Mouse (Mus musculus) intestine, embryonic 15.5 days (tissue): ENCODE measurements around the gene Zfp28. TPM values are rescaled to one million over a fixed set of nuclear protein-coding genes. Genes with fewer than 3 reads are reported as not detected.

Experiments
- ATAC-seq: fragments of 200-750 bp; cut with Nextera tagmentation; 2 replicates; pipeline ENCODE4 v1.8.0; 2017; ENCODE audit warnings: moderate TSS enrichment, moderate library complexity
- H3K27ac ChIP-seq: fragments of 300-500 bp; sonication (generic); 2 replicates; pipeline ENCODE4 v1.5.1; 2015; ENCODE audit warnings: mild to moderate bottlenecking, inconsistent platforms
- H3K27me3 ChIP-seq: fragments of 300-500 bp; sonication (generic); replicated peaks from 2 replicates; pipeline ENCODE4 v1.6.1; 2015; ENCODE audit warnings: inconsistent platforms
- H3K36me3 ChIP-seq: fragments of 300-500 bp; sonication (generic); 2 replicates; pipeline ENCODE4 v1.6.1; 2015; ENCODE audit warnings: inconsistent platforms
- H3K4me1 ChIP-seq: fragments of 300-500 bp; sonication (generic); replicated peaks from 2 replicates; pipeline ENCODE4 v1.6.1; 2015; ENCODE audit warnings: inconsistent platforms
- H3K4me2 ChIP-seq: fragments of 300-500 bp; sonication (generic); replicated peaks from 2 replicates; pipeline ENCODE4 v1.6.1; 2015; ENCODE audit warnings: mild to moderate bottlenecking, inconsistent platforms
- H3K4me3 ChIP-seq: fragments of 300-500 bp; sonication (generic); replicated peaks from 2 replicates; pipeline ENCODE4 v1.5.1; 2015; ENCODE audit warnings: inconsistent platforms
- H3K9ac ChIP-seq: fragments of 300-500 bp; sonication (generic); 2 replicates; pipeline ENCODE4 v1.6.1; 2015; ENCODE audit warnings: inconsistent platforms
- H3K9me3 ChIP-seq: fragments of 300-500 bp; sonication (generic); 2 replicates; pipeline ENCODE4 v1.6.1; 2016; ENCODE audit warnings: inconsistent platforms
- WGBS: fragments of 180-500 bp; shearing (Covaris S2); methylation state at CpG from one replicate; pipeline ENCODE4 v1.1.7; 2015; 5-methylcytosine and 5-hydroxymethylcytosine counted together
- polyA plus RNA-seq: library from polyadenylated mRNA; unstranded; fragments of >200 nt; fragmentation: Nextera tagmentation; extraction: Ambion mirVana; gene quantifications from 2 replicates; pipeline ENCODE4 v1.2.1, GENCODE M21; 2015

Zfp28 gene
- polyA plus RNA-seq, 1 experiment from 2014 or later: 8.2 TPM

DNA sequence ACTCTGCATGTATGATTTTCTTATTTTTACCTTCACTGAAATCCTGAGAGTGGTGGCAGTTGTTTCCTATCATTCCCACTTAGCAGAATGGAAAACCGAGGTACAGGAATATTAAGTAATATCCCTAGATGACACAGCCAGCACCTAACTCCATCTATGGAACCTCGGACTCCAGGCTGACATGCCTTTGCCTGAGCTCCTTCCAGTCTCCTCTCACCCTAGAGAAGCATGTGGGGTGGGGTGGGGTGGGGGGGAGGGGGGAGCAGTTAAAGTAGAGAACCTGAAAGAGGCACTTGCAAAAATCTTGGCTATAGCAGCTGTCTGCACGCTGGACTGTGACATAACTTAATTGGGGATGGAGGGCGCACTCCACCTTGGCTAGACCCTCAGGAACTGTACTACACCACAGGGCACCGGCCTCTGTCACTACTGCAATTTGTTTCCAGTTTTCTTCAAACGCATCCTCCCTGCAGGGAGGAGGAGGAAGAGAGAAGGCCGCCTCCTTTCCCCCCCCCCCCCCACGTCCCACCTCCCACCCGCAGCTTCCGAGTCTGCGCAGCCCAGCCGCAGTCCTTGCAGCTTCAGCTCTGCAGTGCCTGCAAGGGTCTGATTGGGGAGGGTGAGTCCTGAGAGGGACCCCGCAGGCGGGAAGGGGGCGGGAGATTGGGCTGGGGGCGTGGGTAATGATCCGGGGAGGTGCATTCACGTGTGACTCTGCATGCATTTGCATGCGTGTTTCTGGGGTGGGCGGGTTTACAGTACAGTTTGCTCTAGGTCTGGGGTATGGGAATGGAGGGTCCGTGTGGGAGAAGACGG is 31.7 kb downstream of the Zfp28 start:
- Histone ChIP-seq H3K27me3 (no peaks in the 10 kb centered on the region), H3K36me3 (no peaks in the 10 kb centered on the region), H3K4me3 (no peak overlapping the region), H3K27ac (no peak overlapping the region), H3K4me1 (no peaks in the 10 kb centered on the region), H3K4me2 (no peak overlapping the region), H3K9me3 (no peaks in the 10 kb centered on the region), H3K9ac (no peak overlapping the region)
- ATAC-seq: no peak
- WGBS: 12% methylated on average over 21 of the region's 22 CpGs

DNA sequence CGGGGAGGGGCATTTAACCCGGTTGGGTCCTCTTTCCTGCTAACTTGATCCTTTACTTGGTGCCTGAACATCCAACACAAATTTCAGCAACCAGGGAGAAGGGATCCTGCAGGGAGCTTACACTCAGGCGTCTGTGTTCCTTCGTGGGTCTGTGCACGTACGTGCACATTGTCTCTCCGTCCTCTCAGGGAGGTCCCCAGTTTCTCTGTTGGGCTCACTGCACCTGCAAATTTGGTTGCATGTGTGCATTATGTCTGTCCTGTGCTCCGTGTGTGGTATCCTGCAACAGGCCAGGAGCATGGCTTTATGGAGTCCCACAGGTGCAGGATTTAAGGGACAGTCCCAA is 32.3 kb downstream of the Zfp28 start:
- Histone ChIP-seq H3K4me3 (no peak overlapping the region), H3K27ac (no peak overlapping the region), H3K4me1 (no peaks in the 10 kb centered on the region), H3K9ac (no peak overlapping the region), H3K9me3 (no peaks in the 10 kb centered on the region), H3K36me3 (no peaks in the 10 kb centered on the region), H3K27me3 (no peaks in the 10 kb centered on the region), H3K4me2 (no peak overlapping the region)
- WGBS: 24% methylated on average over 8 of the region's 8 CpGs
- ATAC-seq: no peak

DNA sequence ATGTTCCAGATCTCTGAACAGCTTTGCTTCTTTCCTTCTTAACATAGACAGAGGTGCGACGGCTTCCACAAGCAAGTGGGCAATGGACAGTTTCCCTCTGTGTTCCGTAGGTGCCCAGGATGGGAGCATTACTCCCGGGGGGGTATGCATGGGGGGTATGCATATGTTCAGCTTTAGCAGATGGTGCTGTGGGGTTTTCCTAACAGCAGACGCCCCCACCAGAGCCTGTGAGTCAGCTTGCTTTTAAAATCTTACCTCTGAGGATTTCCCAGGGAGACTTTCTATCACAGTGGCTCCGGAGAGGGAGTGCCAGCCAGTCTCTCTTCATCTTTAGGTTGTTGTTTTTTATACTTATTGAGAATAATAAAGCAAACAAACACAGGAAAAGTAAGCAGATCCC is 36.8 kb downstream of the Zfp28 start:
- H3K27ac ChIP-seq: no peak overlapping the region
- no peak overlapping the region for H3K4me3 ChIP-seq
- no peaks in the 10 kb centered on the region for H3K36me3 ChIP-seq
- H3K4me1 ChIP-seq: no peaks in the 10 kb centered on the region
- H3K9me3 ChIP-seq: no peaks in the 10 kb centered on the region
- H3K4me2 ChIP-seq: no peak overlapping the region
- H3K27me3 ChIP-seq: no peaks in the 10 kb centered on the region
- ATAC-seq: no peak
- no peak overlapping the region for H3K9ac ChIP-seq
- 73% methylated on average over 6 of the region's 6 CpGs for WGBS

DNA sequence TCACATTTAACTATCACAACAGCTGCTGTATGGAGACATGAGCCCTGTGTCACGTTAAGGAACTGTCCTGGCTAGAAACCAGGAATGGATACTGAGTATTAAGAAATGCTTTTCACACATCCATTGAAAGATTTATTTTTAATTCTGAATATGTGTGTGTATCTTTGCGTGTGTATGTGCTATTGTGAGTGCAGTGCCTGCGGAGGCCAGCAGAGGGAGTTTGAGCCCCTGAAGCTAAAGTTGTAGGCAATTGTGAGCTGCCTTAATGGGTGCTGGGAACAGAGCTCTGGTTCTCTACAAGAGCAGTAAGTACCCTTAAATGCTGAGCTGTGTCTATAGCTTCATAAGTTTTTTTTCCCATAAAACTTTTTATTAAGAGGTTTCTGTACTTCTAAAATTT is 46.3 kb downstream of the Zfp28 start:
- Histone ChIP-seq H3K27ac (no peak overlapping the region), H3K4me2 (no peak overlapping the region), H3K36me3 (no peaks in the 10 kb centered on the region), H3K4me1 (no peaks in the 10 kb centered on the region), H3K27me3 (no peaks in the 10 kb centered on the region), H3K9ac (no peak overlapping the region), H3K4me3 (no peak overlapping the region), H3K9me3 (no peaks in the 10 kb centered on the region)
- WGBS: 92% methylated on average over 3 of the region's 3 CpGs
- ATAC-seq: no peak

DNA sequence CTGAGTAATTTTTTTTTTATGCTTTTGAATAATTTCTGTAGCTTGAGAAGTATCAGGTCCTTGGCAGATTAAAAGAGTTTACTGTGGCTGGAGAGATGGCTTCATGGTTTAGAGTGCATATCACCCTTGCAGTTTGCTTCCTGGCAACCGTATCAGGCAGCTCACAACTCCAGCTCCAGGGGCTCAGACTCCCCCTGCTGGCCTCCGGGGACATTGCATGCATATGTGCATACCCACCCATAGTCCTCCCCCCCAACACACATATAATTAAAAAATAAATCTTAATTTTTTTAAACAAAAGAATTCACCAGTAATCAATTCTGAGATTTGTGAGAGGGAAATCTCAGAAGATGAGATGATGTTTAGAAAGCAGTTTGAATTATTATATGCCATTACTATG is 47.2 kb downstream of the Zfp28 start:
- no peaks in the 10 kb centered on the region for H3K9me3 ChIP-seq
- H3K4me2 ChIP-seq: no peak overlapping the region
- no peaks in the 10 kb centered on the region for H3K36me3 ChIP-seq
- H3K27me3 ChIP-seq: no peaks in the 10 kb centered on the region
- no peak for ATAC-seq
- WGBS: 25% methylated on average over 2 of the region's 2 CpGs
- H3K4me1 ChIP-seq: no peaks in the 10 kb centered on the region
- H3K4me3 ChIP-seq: no peak overlapping the region
- H3K9ac ChIP-seq: no peak overlapping the region
- H3K27ac ChIP-seq: no peak overlapping the region

DNA sequence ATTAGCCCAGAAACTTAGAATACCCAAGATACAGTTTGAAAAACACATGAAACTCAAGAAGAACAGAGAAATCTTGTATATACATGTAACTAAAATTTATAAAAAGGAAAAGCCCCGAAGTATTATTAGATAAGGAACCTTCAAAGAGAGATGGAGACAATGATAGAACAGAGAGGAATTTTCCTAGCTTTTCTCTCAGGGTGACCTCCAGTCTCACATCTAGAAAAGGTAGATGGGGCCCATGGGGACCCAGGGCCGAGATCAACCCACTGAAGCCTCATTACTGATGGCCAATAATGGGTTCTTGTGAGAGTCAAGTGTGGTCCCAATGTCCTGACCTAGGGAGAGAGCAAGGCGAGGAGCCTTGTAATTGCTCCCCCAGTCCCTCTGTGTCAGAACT is 55.3 kb downstream of the Zfp28 start, which contains the start of gene Olfr1344:
Gene Olfr1344, plus strand, starts transcription at position 301 of the 400 bp plus-strand sequence.
- Histone ChIP-seq H3K27ac (no peak within 1 kb of the TSS), H3K4me3 (no peak within 1 kb of the TSS), H3K36me3 (no peaks in the 10 kb centered on the region), H3K9me3 (no peaks in the 10 kb centered on the region), H3K4me2 (no peak within 1 kb of the TSS), H3K27me3 (no peaks in the 10 kb centered on the region), H3K9ac (no peak within 1 kb of the TSS), H3K4me1 (no peaks in the 10 kb centered on the region)
- ATAC-seq: no peak
- WGBS: 70% methylated on average over 3 of the region's 3 CpGs

DNA sequence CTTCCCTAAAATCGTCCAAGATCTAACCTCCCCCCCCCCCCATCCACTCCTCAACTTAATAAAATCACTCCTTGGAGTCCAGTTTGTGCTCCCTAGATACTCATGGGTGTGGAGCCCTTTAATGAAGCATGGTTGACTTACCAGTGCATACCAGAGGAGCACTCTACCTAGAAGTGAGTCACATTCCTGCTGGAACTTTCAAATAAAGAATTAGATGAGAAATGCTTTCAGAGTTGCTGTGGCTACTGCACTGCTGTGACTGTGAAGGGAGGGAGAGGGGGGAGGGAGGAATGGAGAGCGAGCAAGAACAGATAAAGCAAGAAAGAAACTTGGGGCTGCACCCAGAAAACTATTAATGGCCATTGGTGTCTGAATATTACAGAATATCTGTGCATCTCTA is 58.1 kb downstream of the Zfp28 start:
- Histone ChIP-seq H3K27ac (no peak overlapping the region), H3K27me3 (no peaks in the 10 kb centered on the region), H3K36me3 (no peaks in the 10 kb centered on the region), H3K9ac (no peak overlapping the region), H3K4me2 (no peak overlapping the region), H3K4me3 (no peak overlapping the region), H3K4me1 (no peaks in the 10 kb centered on the region), H3K9me3 (no peaks in the 10 kb centered on the region)
- whole genome bisulfite sequencing: 63% methylated on average over 2 of the region's 2 CpGs
- ATAC-seq: no peak

Other genes with a start within 250 kb of the Zfp28 start
- 27.4 and 29.8 TPM in 2 replicates for gene Zfp787, start 227.3 kb upstream of the Zfp28 start, polyA plus RNA-seq
- gene Zfp444, start 211.1 kb upstream of the Zfp28 start, polyA plus RNA-seq: 43.2 and 43.4 TPM in 2 replicates
- gene Galp, start 186.2 kb upstream of the Zfp28 start, polyA plus RNA-seq: not detected in 2 replicates
- gene Zscan5b, start 161.0 kb upstream of the Zfp28 start, polyA plus RNA-seq: not detected in 2 replicates
- gene Epp13, start 130.6 kb upstream of the Zfp28 start, polyA plus RNA-seq: not detected in 2 replicates
- 5.4 and 6.5 TPM in 2 replicates for gene Zfp667, start 96.7 kb upstream of the Zfp28 start, polyA plus RNA-seq
- gene Zfp583, start 52.0 kb upstream of the Zfp28 start, polyA plus RNA-seq: 4.5 and 4.9 TPM in 2 replicates
- 0.85 and 1.3 TPM in 2 replicates for gene Gm3854, start 39.5 kb upstream of the Zfp28 start, polyA plus RNA-seq
- gene Zfp78, start 20.0 kb upstream of the Zfp28 start, polyA plus RNA-seq: 2.0 and 2.3 TPM in 2 replicates
- 0.15 and 0.20 TPM in 2 replicates for gene Smim17, start 15.4 kb downstream of the Zfp28 start, polyA plus RNA-seq
- not detected in 2 replicates for gene Gm20715, start 27.0 kb downstream of the Zfp28 start, polyA plus RNA-seq
- not detected in 2 replicates for gene Olfr1344, start 55.4 kb downstream of the Zfp28 start, polyA plus RNA-seq
- gene Olfr1336, start 72.9 kb downstream of the Zfp28 start, polyA plus RNA-seq: not detected in 2 replicates
- gene Olfr1346, start 83.8 kb downstream of the Zfp28 start, polyA plus RNA-seq: not detected in 2 replicates
- not detected in 2 replicates for gene Olfr5, start 103.6 kb downstream of the Zfp28 start, polyA plus RNA-seq
- not detected in 2 replicates for gene Olfr1347, start 116.5 kb downstream of the Zfp28 start, polyA plus RNA-seq
- not detected in 2 replicates for gene Olfr1348, start 125.5 kb downstream of the Zfp28 start, polyA plus RNA-seq
- gene Olfr1349, start 139.7 kb downstream of the Zfp28 start, polyA plus RNA-seq: not detected in 2 replicates
- gene Olfr1350, start 181.5 kb downstream of the Zfp28 start, polyA plus RNA-seq: not detected in 2 replicates